Mouse (Mus musculus) cortical plate, adult 2 months (tissue): ENCODE results near the gene Psmc2.

Source experiments
- CTCF ChIP-seq: fragments of 200-500 bp; IDR thresholded peaks from 2 replicates; pipeline ENCODE4 v1.5.1; 2011; ENCODE audit warnings: mild to moderate bottlenecking, control low read depth, low read length; ENCODE audit not compliant: insufficient read depth; ENCODE audit errors: extremely low read depth
- POLR2A ChIP-seq: fragments of 200-500 bp; IDR thresholded peaks from 2 replicates; pipeline ENCODE4 v1.6.1; 2011; ENCODE audit warnings: mild to moderate bottlenecking, low read length, control low read depth; ENCODE audit not compliant: insufficient read depth; ENCODE audit errors: extremely low read depth

DNA sequence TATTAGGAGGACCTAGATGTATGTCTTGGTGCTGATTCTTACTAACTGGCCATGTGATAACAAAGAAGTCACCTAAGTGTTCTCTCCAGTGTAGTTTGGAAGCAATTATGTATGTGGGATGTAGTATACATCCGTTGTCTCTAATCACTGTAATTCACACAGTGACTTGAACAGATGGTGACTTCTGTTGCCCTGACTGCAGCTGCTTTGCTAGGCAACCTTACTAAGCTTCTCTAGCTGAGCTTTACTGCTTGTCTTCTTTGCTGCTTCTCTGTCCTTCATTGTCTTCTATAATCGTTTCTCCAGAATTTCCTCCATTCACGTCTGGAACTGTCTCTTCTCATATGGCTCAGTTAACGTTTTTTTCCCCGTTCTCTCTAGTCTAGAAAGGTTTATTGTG is 4.0 kb downstream of the Psmc2 start:
- TF ChIP-seq POLR2A (no peak), CTCF (no peak)
